Mouse (Mus musculus) NIH3T3 (cell line): ENCODE measurements around the gene Cd52.

Experiments
- DNase-seq: peaks from one replicate; pipeline ENCODE4 v3.0.0-alpha.2; 2012; ENCODE audit warnings: low read depth

Gene Cd52

GRCm38 (mm10) chr4:134052560-134052959 is 42.3 kb downstream of the Cd52 start:
- DNase-seq, result peak; percentile 46

GRCm38 (mm10) chr4:134051912-134052311 is 43.0 kb downstream of the Cd52 start:
- DNase-seq, result no peak

GRCm38 (mm10) chr4:134047648-134048047 is 47.2 kb downstream of the Cd52 start:
- DNase-seq, result no peak

- DNase-seq, result no peak
Measured at GRCm38 (mm10) chr4:134043041-134043440, 51.8 kb downstream of the Cd52 start.

GRCm38 (mm10) chr4:134041317-134042123 is 53.4 kb downstream of the Cd52 start:
- DNase-seq, result peak; percentile 56

GRCm38 (mm10) chr4:134035953-134036352 is 58.9 kb downstream of the Cd52 start:
- peak; percentile 84 for DNase-seq
